37 mouse cellular contexts compared by ENCODE assay signal in genomic region chr2:84793154-84793553, GRCm38 (mm10). TPM values are rescaled to one million over a fixed set of nuclear protein-coding genes. Genes with fewer than 3 reads are reported as not detected.
A peak's percentile ranks its signal among the peaks of the same experiment; 100 is the strongest.
DNase-seq lines count a peak whose midpoint lies in the region; ATAC-seq lines count a peak whose summit lies in the region.
"Had no signal": no experiment of that assay in that cellular context is flagged by ENCODE, and none has a peak within 500 bp of the region (broad histone marks: within the 10 kb centered on the region; RNA-seq: fewer than 3 reads in every experiment).

No protein-coding gene starts in this region.

- no peak overlapping the region for H3K4me3 ChIP-seq in liver, embryonic 11.5 days (ENCODE audit: low read depth, low read length)
- no peak overlapping the region for H3K4me3 ChIP-seq in liver, embryonic 16.5 days (ENCODE audit: low read depth, low read length)
- H3K4me3 ChIP-seq: embryonic facial prominence, embryonic 12.5 days; forebrain, embryonic 12.5 days; hindbrain, embryonic 15.5 days; kidney, embryonic 15.5 days; layer of hippocampus, adult 2 months; myocyte; neural tube, embryonic 12.5 days had no signal

- peak; percentile 78 for ATAC-seq in liver, embryonic 11.5 days (replicated peaks; ENCODE audit: low FRiP score)
- peak; percentile 89 for ATAC-seq in erythroid progenitor cell, adult 5-6 weeks (replicated peaks; ENCODE audit: low FRiP score, poor library complexity, severe bottlenecking)
- peak; percentile 72 for ATAC-seq in liver, embryonic 16.5 days (ENCODE audit: low read depth)
- ATAC-seq in frontal cortex, adult (ENCODE audit: low TSS enrichment), result no peak
- ATAC-seq: activated CD4-positive, CD25-positive, alpha-beta regulatory T cell, adult 4 months; forebrain, postnatal 0 days had no signal

- H3K4me2 ChIP-seq in liver, embryonic 11.5 days, result no peak overlapping the region
- 0 out of 2 replicates have a peak overlapping the region, but pooled peaks have one; percentile 0 for H3K4me2 ChIP-seq in liver, embryonic 16.5 days (ENCODE audit: low read depth, low read length)
- H3K4me2 ChIP-seq: embryonic facial prominence, embryonic 12.5 days; forebrain, embryonic 12.5 days; hindbrain, embryonic 15.5 days; kidney, embryonic 15.5 days; lung, embryonic 14.5 days; midbrain, embryonic 11.5 days; neural tube, embryonic 12.5 days had no signal

- peaks cover 3% of the 10 kb centered on the region; the same call in 1 of the 2 replicates for H3K9me3 ChIP-seq in liver, embryonic 11.5 days (ENCODE audit: control insufficient read depth, low read length)
- peaks cover 6% of the 10 kb centered on the region; the same call in 1 of the 2 replicates for H3K9me3 ChIP-seq in liver, embryonic 16.5 days (replicated peaks; ENCODE audit: control insufficient read depth, low read length)
- H3K9me3 ChIP-seq: hindbrain, embryonic 15.5 days; kidney, embryonic 15.5 days had no signal

- no peak for DNase-seq in liver, embryonic 11.5 days (ENCODE audit: low spot score)
- no peak for DNase-seq in liver
- no peak for DNase-seq in testis, postnatal 10 days (ENCODE audit: low spot score)
- DNase-seq in layer of hippocampus, adult 18-20 months (ENCODE audit: low spot score in 2 of 2), result no peak
- DNase-seq: adrenal gland, adult 2 months; cerebellum, adult 9-10 months; cerebellum, postnatal 36 days; embryo, embryonic 11 days; forebrain, postnatal 0 days; gastrocnemius, postnatal 14 days; kidney, adult 18-20 months; left cerebral cortex, postnatal 4 days; lung, postnatal 14 days; right cerebral cortex, postnatal 4 days; thymus, adult 2 months; thymus, postnatal 36 days had no signal

- peaks cover 12% of the 10 kb centered on the region for H3K4me1 ChIP-seq in liver, embryonic 11.5 days (replicated peaks; ENCODE audit: control insufficient read depth, insufficient read depth, low read length)
- H3K4me1 ChIP-seq in liver, embryonic 16.5 days (ENCODE audit: control insufficient read depth, low read depth, low read length), result peaks cover 23% of the 10 kb centered on the region
- H3K4me1 ChIP-seq: neural tube, embryonic 12.5 days had no signal

- H3K9ac ChIP-seq in liver, embryonic 11.5 days (ENCODE audit: low read depth, low read length), result no peak overlapping the region
- no peak overlapping the region for H3K9ac ChIP-seq in liver, embryonic 16.5 days (ENCODE audit: low read depth, low read length)
- H3K9ac ChIP-seq: embryonic facial prominence, embryonic 12.5 days; forebrain, embryonic 12.5 days; forebrain, postnatal 0 days; hindbrain, embryonic 15.5 days; kidney, embryonic 15.5 days; lung, embryonic 14.5 days; neural tube, embryonic 12.5 days had no signal

- H3K27me3 ChIP-seq in liver, embryonic 11.5 days (replicated peaks; ENCODE audit: control insufficient read depth, insufficient read depth, low read length), result peaks cover 3% of the 10 kb centered on the region; the same call in 1 of the 2 replicates
- peaks cover 7% of the 10 kb centered on the region; the same call in 1 of the 2 replicates for H3K27me3 ChIP-seq in liver, embryonic 16.5 days (ENCODE audit: control insufficient read depth, insufficient read depth, low read depth, low read length)
- H3K27me3 ChIP-seq: hindbrain, embryonic 15.5 days; kidney, embryonic 15.5 days; neural tube, embryonic 12.5 days had no signal

- no peaks in the 10 kb centered on the region for H3K36me3 ChIP-seq in liver, embryonic 11.5 days (ENCODE audit: control insufficient read depth, insufficient read depth, low read length)
- H3K36me3 ChIP-seq in liver, embryonic 16.5 days (ENCODE audit: control insufficient read depth, insufficient read depth), result no peaks in the 10 kb centered on the region
- H3K36me3 ChIP-seq: embryonic facial prominence, embryonic 12.5 days; forebrain, embryonic 12.5 days; hindbrain, embryonic 15.5 days; kidney, embryonic 15.5 days; neural tube, embryonic 12.5 days had no signal

- H3K27ac ChIP-seq in liver, embryonic 11.5 days (ENCODE audit: low read depth, low read length), result no peak overlapping the region
- H3K27ac ChIP-seq in liver, embryonic 16.5 days (ENCODE audit: low read length), result peak overlapping the region; percentile 69; the same call in 1 of the 2 replicates
- H3K27ac ChIP-seq: embryonic facial prominence, embryonic 12.5 days; forebrain, embryonic 12.5 days; hindbrain, embryonic 15.5 days; kidney, embryonic 15.5 days; layer of hippocampus, adult 2 months; neural tube, embryonic 12.5 days; stomach, postnatal 0 days had no signal

- WGBS in liver, embryonic 11.5 days, result 63% methylated on average over 3 of the region's 3 CpGs
- 25% methylated on average over 3 of the region's 3 CpGs for WGBS in liver, embryonic 16.5 days (ENCODE audit: insufficient replicate concordance)

RNA-seq across cellular contexts. Expression of gene Ube2l6, which starts 5.5 kb away (rescaled TPM):
- polyA plus RNA-seq in liver, embryonic 11.5 days (2014; fragmentation: Nextera tagmentation; extraction: Ambion mirVana), result 112 and 114 TPM in 2 replicates
- total RNA-seq in erythroid progenitor cell, adult 5-6 weeks (2015; ENCODE audit: low replicate concordance), result 424 and 462 TPM in 2 replicates
- 282 and 312 TPM in 2 replicates for total RNA-seq in erythroid progenitor cell, adult 5-6 weeks (2017; ENCODE audit: low replicate concordance)
- polyA plus RNA-seq in liver, embryonic 16.5 days (2015; fragmentation: Nextera tagmentation; extraction: Ambion mirVana), result 486 and 542 TPM in 2 replicates
- total RNA-seq in layer of hippocampus, adult 18-20 months (2021), result 1 to 10 TPM; 4.8 to 5.9 TPM

RNA-seq across cellular contexts. Expression of gene Serping1, which starts 17.9 kb away (rescaled TPM):
- polyA plus RNA-seq in liver, embryonic 11.5 days (2014; fragmentation: Nextera tagmentation; extraction: Ambion mirVana), result 38.4 and 43.2 TPM in 2 replicates
- 0.72 and 12.6 TPM in 2 replicates for total RNA-seq in erythroid progenitor cell, adult 5-6 weeks (2015; ENCODE audit: low replicate concordance)
- total RNA-seq in erythroid progenitor cell, adult 5-6 weeks (2017; ENCODE audit: low replicate concordance), result 1.8 and 3.8 TPM in 2 replicates
- polyA plus RNA-seq in liver, embryonic 16.5 days (2015; fragmentation: Nextera tagmentation; extraction: Ambion mirVana), result 119 and 133 TPM in 2 replicates
- total RNA-seq in layer of hippocampus, adult 18-20 months (2021), result 1 to 10 TPM; 5.9 to 7.5 TPM
- total RNA-seq: granulocyte monocyte progenitor cell, adult 5-6 weeks had no signal
- polyA plus RNA-seq: activated CD4-positive, CD25-positive, alpha-beta regulatory T cell, adult 4 months had no signal

RNA-seq across cellular contexts. Expression of gene Smtnl1, which starts 29.3 kb away (rescaled TPM):
- polyA plus RNA-seq in liver, embryonic 11.5 days (2014; fragmentation: Nextera tagmentation; extraction: Ambion mirVana), result 0.25 TPM in 1 of 2 replicates, not detected in the other
- total RNA-seq in erythroid progenitor cell, adult 5-6 weeks (2015; ENCODE audit: low replicate concordance), result not detected in 2 replicates
- not detected in 2 replicates for total RNA-seq in erythroid progenitor cell, adult 5-6 weeks (2017; ENCODE audit: low replicate concordance)
- 0.47 and 0.50 TPM in 2 replicates for polyA plus RNA-seq in liver, embryonic 16.5 days (2015; fragmentation: Nextera tagmentation; extraction: Ambion mirVana)
- not detected for total RNA-seq in layer of hippocampus, adult 18-20 months (2021)
- total RNA-seq: adrenal gland, adult 2 months; adrenal gland, postnatal 36 days; granulocyte monocyte progenitor cell, adult 5-6 weeks; layer of hippocampus, adult 2 months; layer of hippocampus, postnatal 25 days; left cerebral cortex, adult 8-10 months; left cerebral cortex, postnatal 4 days; midbrain, postnatal 0 days had no signal
- polyA plus RNA-seq: activated CD4-positive, CD25-positive, alpha-beta regulatory T cell, adult 4 months; adrenal gland, adult 2 months; brain, embryonic 14.5 days; forebrain, embryonic 12.5 days; hindbrain, embryonic 15.5 days; intestine, embryonic 14.5 days; midbrain, embryonic 11.5 days; midbrain, postnatal 0 days; neural tube, embryonic 12.5 days; stomach, postnatal 0 days had no signal

RNA-seq across cellular contexts. Expression of gene Timm10, which starts 33.6 kb away (rescaled TPM):
- polyA plus RNA-seq in liver, embryonic 11.5 days (2014; fragmentation: Nextera tagmentation; extraction: Ambion mirVana), result 84.3 and 84.5 TPM in 2 replicates
- total RNA-seq in erythroid progenitor cell, adult 5-6 weeks (2015; ENCODE audit: low replicate concordance), result 16.8 and 17.3 TPM in 2 replicates
- total RNA-seq in erythroid progenitor cell, adult 5-6 weeks (2017; ENCODE audit: low replicate concordance), result 6.5 TPM in 1 of 2 replicates, not detected in the other
- 27.3 and 29.8 TPM in 2 replicates for polyA plus RNA-seq in liver, embryonic 16.5 days (2015; fragmentation: Nextera tagmentation; extraction: Ambion mirVana)
- 10 to 100 TPM; 52.0 to 57.7 TPM for total RNA-seq in layer of hippocampus, adult 18-20 months (2021)

RNA-seq across cellular contexts. Expression of gene Slc43a1, which starts 45.5 kb away (rescaled TPM):
- polyA plus RNA-seq in liver, embryonic 11.5 days (2014; fragmentation: Nextera tagmentation; extraction: Ambion mirVana), result 83.2 and 101 TPM in 2 replicates
- total RNA-seq in erythroid progenitor cell, adult 5-6 weeks (2015; ENCODE audit: low replicate concordance), result 716 and 794 TPM in 2 replicates
- 395 and 487 TPM in 2 replicates for total RNA-seq in erythroid progenitor cell, adult 5-6 weeks (2017; ENCODE audit: low replicate concordance)
- polyA plus RNA-seq in liver, embryonic 16.5 days (2015; fragmentation: Nextera tagmentation; extraction: Ambion mirVana), result 185 and 205 TPM in 2 replicates
- total RNA-seq in layer of hippocampus, adult 18-20 months (2021), result under 1 TPM; 0.15 to 0.27 TPM

Comparison
In these comparisons a context has a peak if more than half of its experiments do, and no peak if none do; other contexts are left out.
1. RNA of gene Ube2l6, which starts 5.5 kb away (total RNA-seq): 282 to 462 TPM in erythroid progenitor cell, adult 5-6 weeks; 4.8 to 5.9 TPM in layer of hippocampus, adult 18-20 months; every median in the first group is over 10 times any median in the second.